Mouse (Mus musculus): ENCODE measurements around the gene Ethe1. TPM values are rescaled to one million over a fixed set of nuclear protein-coding genes. Genes with fewer than 3 reads are reported as not detected.

Gene Ethe1
- total and polyA plus RNA-seq, 3 experiments: 21.0 to 33.3 TPM; not detected in 1

DNA sequence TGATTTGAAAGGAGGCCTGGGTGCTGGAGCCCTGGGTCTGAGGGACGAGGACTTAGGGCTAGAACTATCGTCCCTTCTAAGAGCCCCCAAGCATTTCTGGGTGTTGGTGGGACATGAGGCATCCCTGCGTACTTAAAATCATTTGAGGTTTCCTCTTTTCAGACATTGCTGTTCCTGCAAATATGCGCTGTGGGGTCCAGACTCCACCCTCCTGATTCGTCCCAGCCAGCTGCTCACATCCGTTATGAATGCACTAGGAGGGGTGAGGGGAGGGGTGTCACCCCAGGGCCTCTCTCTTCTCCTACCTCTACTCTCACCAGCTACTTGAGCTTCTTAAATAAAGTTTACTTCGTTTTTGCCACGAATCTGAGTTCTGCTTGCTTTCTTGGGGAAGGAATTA, 21.2 kb downstream of the Ethe1 start:
- Histone ChIP-seq H3K9ac (ENCODE audit: control insufficient read depth, low read depth, low read length, poor library complexity, severe bottlenecking) (no peak overlapping the region), H3K4me1 (ENCODE audit: control insufficient read depth in 1 of 2, insufficient read depth in 2 of 2, low read length in 2 of 2) (peaks cover 0 to 4% of the 10 kb centered on the region in 2 experiments; a peak in 2 of 4 replicates), H3K36me3 (ENCODE audit: control insufficient read depth in 1 of 2, insufficient read depth in 2 of 2, low read length in 2 of 2) (peaks cover 0 to 2% of the 10 kb centered on the region in 2 experiments; a peak in 1 of 4 replicates), H3K4me3 (ENCODE audit: control insufficient read depth in 1 of 2, insufficient read depth in 1 of 2, low read depth in 2 of 2, low read length in 2 of 2) (no peak overlapping the region), H3K79me2 (ENCODE audit: control insufficient read depth, insufficient read depth, low read length, poor library complexity) (peaks cover 1% of the 10 kb centered on the region; the same call in 1 of the 2 replicates), H3K27me3 (ENCODE audit: control insufficient read depth in 1 of 2, insufficient read depth in 2 of 2, low read length in 2 of 2) (no peaks in the 10 kb centered on the region), H3K9me3 (replicated peaks; ENCODE audit: insufficient read depth, low read length) (no peaks in the 10 kb centered on the region), H3K27ac (ENCODE audit: control insufficient read depth, low read depth, low read length) (no peak overlapping the region)
- TF ChIP-seq CHD1 (IDR thresholded peaks at IDR 0.05; ENCODE audit: low read depth, low read length) (no peak), ZKSCAN1 (IDR thresholded peaks at IDR 0.05; ENCODE audit: low read depth, low read length) (no peak), USF1 (IDR thresholded peaks at IDR 0.05; ENCODE audit: low read depth, low read length) (no peak), JUND (IDR thresholded peaks at IDR 0.05; ENCODE audit: low read depth, low read length) (no peak), GATA1 (IDR thresholded peaks at IDR 0.05; ENCODE audit: low read depth, low read length) (no peak), USF2 (IDR thresholded peaks at IDR 0.05; ENCODE audit: borderline replicate concordance in 1 of 2, insufficient read depth in 1 of 2, low read depth in 1 of 2, low read length in 2 of 2) (no peak), UBTF (IDR thresholded peaks at IDR 0.05; ENCODE audit: borderline replicate concordance, insufficient read depth, low read depth, low read length) (no peak), MEF2A (IDR thresholded peaks at IDR 0.05; ENCODE audit: extremely low read depth, insufficient replicate concordance, low read depth, low read length, poor library complexity, severe bottlenecking) (no peak), MYC (IDR thresholded peaks at IDR 0.05; ENCODE audit: low read depth, low read length) (no peak), NELFE (IDR thresholded peaks at IDR 0.05; ENCODE audit: low read depth, low read length) (no peak), SIN3A (IDR thresholded peaks at IDR 0.05; ENCODE audit: low read length) (no peak), RAD21 (IDR thresholded peaks at IDR 0.05; ENCODE audit: low read depth, low read length) (no peak), GABPA (IDR thresholded peaks at IDR 0.05; ENCODE audit: low read depth, low read length) (no peak)
- no peak for DNase-seq (ENCODE audit: low read depth, low spot score)

DNA sequence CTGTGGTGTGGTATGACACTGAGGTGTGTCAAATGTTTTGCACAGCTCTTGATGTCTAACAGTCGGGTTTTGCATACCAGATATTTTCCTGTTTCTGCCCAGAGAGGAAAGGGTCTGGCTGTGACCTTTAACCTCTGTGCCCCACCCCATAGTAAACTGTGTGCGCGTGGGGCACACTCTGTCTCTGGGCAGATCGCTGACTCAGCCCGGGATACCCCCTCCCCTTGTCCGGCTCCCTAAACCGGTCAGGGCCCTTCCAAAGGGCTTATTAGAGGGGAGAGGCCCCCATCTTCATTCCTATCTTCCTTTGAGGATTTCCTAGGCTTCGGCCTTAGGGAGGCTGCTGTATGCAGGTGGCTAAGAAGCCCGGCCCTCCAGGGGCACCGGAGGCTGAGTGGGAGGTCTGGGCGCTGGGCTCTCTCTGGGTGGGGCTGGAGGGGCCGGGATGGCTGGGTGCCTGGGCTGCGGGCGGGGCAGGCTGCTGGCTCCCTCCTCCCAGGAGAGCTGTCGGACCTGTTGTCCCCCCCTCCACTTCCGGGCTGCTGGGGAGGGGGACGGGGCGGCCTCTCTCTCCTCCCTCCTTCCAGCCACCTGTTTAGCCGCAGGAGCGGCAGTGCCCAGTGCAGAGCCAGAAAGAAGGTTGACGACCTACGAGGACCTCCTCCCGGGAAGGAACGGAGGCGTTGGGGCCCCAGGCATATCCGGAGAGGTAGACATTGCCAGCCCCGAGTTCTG, 23.0 kb downstream of the Ethe1 start, which contains the start of gene Phldb3:
Gene Phldb3, plus strand, starts transcription at position 620 of the 735 bp plus-strand sequence.
- H3K27me3 ChIP-seq (ENCODE audit: control insufficient read depth in 1 of 2, insufficient read depth in 2 of 2, low read length in 2 of 2): no peaks in the 10 kb centered on the region
- no peaks in the 10 kb centered on the region for H3K9me3 ChIP-seq (replicated peaks; ENCODE audit: insufficient read depth, low read length)
- peak within 1 kb of the TSS; percentile 32 for H3K27ac ChIP-seq (ENCODE audit: control insufficient read depth, low read depth, low read length)
- peak within 1 kb of the TSS; percentile 79 to 99 for H3K4me3 ChIP-seq (ENCODE audit: control insufficient read depth in 1 of 2, insufficient read depth in 1 of 2, low read depth in 2 of 2, low read length in 2 of 2)
- H3K4me1 ChIP-seq (ENCODE audit: control insufficient read depth in 1 of 2, insufficient read depth in 2 of 2, low read length in 2 of 2): peaks cover 0 to 13% of the 10 kb centered on the region in 2 experiments; a peak in 2 of 4 replicates
- H3K79me2 ChIP-seq (ENCODE audit: control insufficient read depth, insufficient read depth, low read length, poor library complexity): peaks cover 1% of the 10 kb centered on the region; the same call in 1 of the 2 replicates
- peak within 1 kb of the TSS; percentile 77 for H3K9ac ChIP-seq (ENCODE audit: control insufficient read depth, low read depth, low read length, poor library complexity, severe bottlenecking)
- TF ChIP-seq UBTF (IDR thresholded peaks at IDR 0.05; ENCODE audit: borderline replicate concordance, insufficient read depth, low read depth, low read length) (peak; percentile 60; the same call in 1 of the 2 replicates), POLR2AphosphoS2 (IDR thresholded peaks at IDR 0.05; ENCODE audit: low read length) (no peak), SMC3 (IDR thresholded peaks at IDR 0.05; ENCODE audit: low read depth, low read length) (no peak), USF2 (IDR thresholded peaks at IDR 0.05; ENCODE audit: borderline replicate concordance in 1 of 2, insufficient read depth in 1 of 2, low read depth in 1 of 2, low read length in 2 of 2) (no peak), MAZ (IDR thresholded peaks at IDR 0.05; ENCODE audit: low read depth, low read length) (peak; percentile 86; the same call in 1 of the 2 replicates), ELF1 (IDR thresholded peaks at IDR 0.05; ENCODE audit: low read depth, low read length) (peak; percentile 64; the same call in 1 of the 2 replicates)
- H3K36me3 ChIP-seq (ENCODE audit: control insufficient read depth in 1 of 2, insufficient read depth in 2 of 2, low read length in 2 of 2): peaks cover 0 to 10% of the 10 kb centered on the region in 2 experiments; a peak in 2 of 4 replicates
- no peak for DNase-seq (ENCODE audit: low read depth, low spot score)

All from MEL (cell line).